Mouse (Mus musculus): ENCODE data around the gene Clstn1. TPM values are rescaled to one million over a fixed set of nuclear protein-coding genes. Genes with fewer than 3 reads are reported as not detected.

Gene Clstn1
- polyA plus RNA-seq, 1 experiment = 60.5 TPM

- no peaks in the 10 kb centered on the region; the same call in 1 of the 2 replicates for H3K36me3 ChIP-seq (ENCODE audit: control insufficient read depth, insufficient read depth, low read length, poor library complexity, severe bottlenecking)
- TF ChIP-seq CTCF (IDR thresholded peaks at IDR 0.05; ENCODE audit: low read depth, low read length) (peak; percentile 95), EP300 (IDR thresholded peaks at IDR 0.05; ENCODE audit: insufficient read depth, low read depth, low read length) (no peak), POLR2A (IDR thresholded peaks at IDR 0.05; ENCODE audit: insufficient read depth, low read length) (no peak)
- no peaks in the 10 kb centered on the region for H3K27me3 ChIP-seq (ENCODE audit: control insufficient read depth, insufficient read depth, low read length, poor library complexity, severe bottlenecking)
- no peaks in the 10 kb centered on the region for H3K9me3 ChIP-seq (replicated peaks; ENCODE audit: control insufficient read depth, insufficient read depth, low read length, poor library complexity, severe bottlenecking)
- H3K9ac ChIP-seq (ENCODE audit: low read depth, poor library complexity, severe bottlenecking) = no peak overlapping the region
- H3K27ac ChIP-seq (ENCODE audit: insufficient read depth, low read length) = no peak overlapping the region
- no peak overlapping the region for H3K4me3 ChIP-seq (ENCODE audit: low read depth, low read length)
- H3K4me1 ChIP-seq (ENCODE audit: control insufficient read depth, insufficient read depth, low read length) = no peaks in the 10 kb centered on the region
Observed at GRCm38 (mm10) chr4:149628372-149628771, 42.1 kb downstream of the Clstn1 start.

GRCm38 (mm10) chr4:149628810-149629209 lies 42.5 kb downstream of the Clstn1 start:
- Histone ChIP-seq H3K27ac (ENCODE audit: insufficient read depth, low read length) (no peak overlapping the region), H3K4me1 (ENCODE audit: control insufficient read depth, insufficient read depth, low read length) (no peaks in the 10 kb centered on the region), H3K9me3 (replicated peaks; ENCODE audit: control insufficient read depth, insufficient read depth, low read length, poor library complexity, severe bottlenecking) (no peaks in the 10 kb centered on the region), H3K4me3 (ENCODE audit: low read depth, low read length) (no peak overlapping the region), H3K27me3 (ENCODE audit: control insufficient read depth, insufficient read depth, low read length, poor library complexity, severe bottlenecking) (no peaks in the 10 kb centered on the region), H3K9ac (ENCODE audit: low read depth, poor library complexity, severe bottlenecking) (no peak overlapping the region), H3K36me3 (ENCODE audit: control insufficient read depth, insufficient read depth, low read length, poor library complexity, severe bottlenecking) (no peaks in the 10 kb centered on the region; the same call in 1 of the 2 replicates)
- TF ChIP-seq EP300 (IDR thresholded peaks at IDR 0.05; ENCODE audit: insufficient read depth, low read depth, low read length) (no peak), POLR2A (IDR thresholded peaks at IDR 0.05; ENCODE audit: insufficient read depth, low read length) (no peak), CTCF (IDR thresholded peaks at IDR 0.05; ENCODE audit: low read depth, low read length) (no peak)

- Histone ChIP-seq H3K27me3 (ENCODE audit: control insufficient read depth, insufficient read depth, low read length, poor library complexity, severe bottlenecking) (no peaks in the 10 kb centered on the region), H3K36me3 (ENCODE audit: control insufficient read depth, insufficient read depth, low read length, poor library complexity, severe bottlenecking) (peaks cover 6% of the 10 kb centered on the region; the same call in 1 of the 2 replicates), H3K4me1 (ENCODE audit: control insufficient read depth, insufficient read depth, low read length) (no peaks in the 10 kb centered on the region), H3K9ac (ENCODE audit: low read depth, poor library complexity, severe bottlenecking) (no peak overlapping the region), H3K9me3 (replicated peaks; ENCODE audit: control insufficient read depth, insufficient read depth, low read length, poor library complexity, severe bottlenecking) (no peaks in the 10 kb centered on the region), H3K27ac (ENCODE audit: insufficient read depth, low read length) (no peak overlapping the region), H3K4me3 (ENCODE audit: low read depth, low read length) (no peak overlapping the region)
- TF ChIP-seq POLR2A (IDR thresholded peaks at IDR 0.05; ENCODE audit: insufficient read depth, low read length) (no peak), EP300 (IDR thresholded peaks at IDR 0.05; ENCODE audit: insufficient read depth, low read depth, low read length) (no peak), CTCF (IDR thresholded peaks at IDR 0.05; ENCODE audit: low read depth, low read length) (no peak)
Observed at GRCm38 (mm10) chr4:149632670-149633307, 46.5 kb downstream of the Clstn1 start.

- Histone ChIP-seq H3K27ac (ENCODE audit: insufficient read depth, low read length) (no peak overlapping the region), H3K4me3 (ENCODE audit: low read depth, low read length) (no peak overlapping the region), H3K9me3 (replicated peaks; ENCODE audit: control insufficient read depth, insufficient read depth, low read length, poor library complexity, severe bottlenecking) (no peaks in the 10 kb centered on the region), H3K36me3 (ENCODE audit: control insufficient read depth, insufficient read depth, low read length, poor library complexity, severe bottlenecking) (peaks cover 8% of the 10 kb centered on the region; the same call in 1 of the 2 replicates), H3K9ac (ENCODE audit: low read depth, poor library complexity, severe bottlenecking) (no peak overlapping the region), H3K27me3 (ENCODE audit: control insufficient read depth, insufficient read depth, low read length, poor library complexity, severe bottlenecking) (no peaks in the 10 kb centered on the region), H3K4me1 (ENCODE audit: control insufficient read depth, insufficient read depth, low read length) (no peaks in the 10 kb centered on the region)
- TF ChIP-seq EP300 (IDR thresholded peaks at IDR 0.05; ENCODE audit: insufficient read depth, low read depth, low read length) = no peak
Observed at GRCm38 (mm10) chr4:149634157-149634556, 47.9 kb downstream of the Clstn1 start.

GRCm38 (mm10) chr4:149634966-149635365 lies 48.7 kb downstream of the Clstn1 start:
- Histone ChIP-seq H3K36me3 (ENCODE audit: control insufficient read depth, insufficient read depth, low read length, poor library complexity, severe bottlenecking) (peaks cover 8% of the 10 kb centered on the region; the same call in 1 of the 2 replicates), H3K27ac (ENCODE audit: insufficient read depth, low read length) (no peak overlapping the region), H3K4me3 (ENCODE audit: low read depth, low read length) (no peak overlapping the region), H3K4me1 (ENCODE audit: control insufficient read depth, insufficient read depth, low read length) (no peaks in the 10 kb centered on the region), H3K9ac (ENCODE audit: low read depth, poor library complexity, severe bottlenecking) (no peak overlapping the region), H3K27me3 (ENCODE audit: control insufficient read depth, insufficient read depth, low read length, poor library complexity, severe bottlenecking) (no peaks in the 10 kb centered on the region), H3K9me3 (replicated peaks; ENCODE audit: control insufficient read depth, insufficient read depth, low read length, poor library complexity, severe bottlenecking) (no peaks in the 10 kb centered on the region)
- TF ChIP-seq EP300 (IDR thresholded peaks at IDR 0.05; ENCODE audit: insufficient read depth, low read depth, low read length) (no peak), CTCF (IDR thresholded peaks at IDR 0.05; ENCODE audit: low read depth, low read length) (no peak), POLR2A (IDR thresholded peaks at IDR 0.05; ENCODE audit: insufficient read depth, low read length) (no peak)

- H3K4me3 ChIP-seq (ENCODE audit: low read depth, low read length) = no peak overlapping the region
- TF ChIP-seq POLR2A (IDR thresholded peaks at IDR 0.05; ENCODE audit: insufficient read depth, low read length) (no peak), CTCF (IDR thresholded peaks at IDR 0.05; ENCODE audit: low read depth, low read length) (no peak), EP300 (IDR thresholded peaks at IDR 0.05; ENCODE audit: insufficient read depth, low read depth, low read length) (no peak)
- H3K36me3 ChIP-seq (ENCODE audit: control insufficient read depth, insufficient read depth, low read length, poor library complexity, severe bottlenecking) = peaks cover 8% of the 10 kb centered on the region; the same call in 1 of the 2 replicates
- H3K27ac ChIP-seq (ENCODE audit: insufficient read depth, low read length) = no peak overlapping the region
- H3K4me1 ChIP-seq (ENCODE audit: control insufficient read depth, insufficient read depth, low read length) = no peaks in the 10 kb centered on the region
- H3K27me3 ChIP-seq (ENCODE audit: control insufficient read depth, insufficient read depth, low read length, poor library complexity, severe bottlenecking) = no peaks in the 10 kb centered on the region
- no peak overlapping the region for H3K9ac ChIP-seq (ENCODE audit: low read depth, poor library complexity, severe bottlenecking)
- H3K9me3 ChIP-seq (replicated peaks; ENCODE audit: control insufficient read depth, insufficient read depth, low read length, poor library complexity, severe bottlenecking) = no peaks in the 10 kb centered on the region
Observed at GRCm38 (mm10) chr4:149635915-149636415, 49.7 kb downstream of the Clstn1 start.

Data from ES-Bruce4 (cell line).